Mouse (Mus musculus): ENCODE results near the gene Mmd2.

- TF ChIP-seq CTCF (IDR thresholded peaks at IDR 0.05) (no peak), POLR2A (IDR thresholded peaks at IDR 0.05; ENCODE audit: insufficient read depth, low read depth, low read length) (no peak)
Measured at GRCm38 (mm10) chr5:142605288-142605687, 3.3 kb downstream of the Mmd2 start.
